Mouse (Mus musculus) ES-Bruce4 (cell line): ENCODE measurements around the gene Mpdz.

Experiments
- CTCF ChIP-seq: IDR thresholded peaks from one replicate; pipeline ENCODE4 v1.8.1; 2011; ENCODE audit warnings: low read depth, low read length
- POLR2A ChIP-seq: IDR thresholded peaks from one replicate; pipeline ENCODE4 v1.8.1; 2011; ENCODE audit warnings: low read length; ENCODE audit not compliant: insufficient read depth

GRCm38 (mm10) chr4:81389263-81389662 lies 53.4 kb downstream of the Mpdz start:
- no peak for TF ChIP-seq POLR2A
- no peak for TF ChIP-seq CTCF
